Mouse (Mus musculus): ENCODE measurements around the gene Gdf9. TPM values are rescaled to one million over a fixed set of nuclear protein-coding genes. Genes with fewer than 3 reads are reported as not detected.
A peak's percentile ranks its signal among the peaks of the same experiment; 100 is the strongest.
"Not testable (repeated sequence)": the region's sequence is repeated elsewhere in the genome, so short reads cannot be mapped to it uniquely, and the experiment has no call there.

Gene Gdf9
- polyA plus RNA-seq, 1 experiment from 2014 or later, result 1.8 TPM

DNA sequence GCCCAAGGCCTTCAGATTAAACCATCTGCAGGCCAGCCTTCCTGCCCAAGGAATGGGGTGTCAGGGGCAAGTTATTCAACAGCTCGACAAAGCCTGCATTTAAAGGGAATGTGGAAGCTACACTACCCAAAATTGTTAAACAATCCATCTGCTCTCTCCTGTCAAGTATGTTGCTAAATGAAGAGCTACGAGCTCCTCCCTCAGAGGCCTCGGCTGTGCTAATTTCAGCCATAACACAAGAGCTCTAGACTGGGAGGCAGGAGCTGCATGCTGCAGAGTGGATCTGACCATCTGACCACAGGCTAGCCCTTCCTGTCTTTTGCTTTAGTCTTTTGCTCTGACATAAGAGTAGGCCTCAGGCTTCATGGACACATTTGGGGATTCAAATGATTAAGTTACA is 5.6 kb upstream of the Gdf9 start:
- Histone ChIP-seq H3K36me3 (ENCODE audit: control insufficient read depth, insufficient read depth, low read length) (peaks cover 8% of the 10 kb centered on the region; the same call in 1 of the 2 replicates), H3K4me2 (ENCODE audit: low read length) (no peak overlapping the region), H3K9me3 (replicated peaks; ENCODE audit: control insufficient read depth, low read length, poor library complexity, severe bottlenecking) (no peaks in the 10 kb centered on the region), H3K4me3 (ENCODE audit: low read depth, low read length) (no peak overlapping the region), H3K9ac (ENCODE audit: low read depth, low read length) (no peak overlapping the region), H3K27ac (ENCODE audit: low read length) (no peak overlapping the region), H3K4me1 (ENCODE audit: control insufficient read depth, insufficient read depth, low read length) (peaks cover 5% of the 10 kb centered on the region; the same call in 1 of the 2 replicates), H3K27me3 (ENCODE audit: control insufficient read depth, insufficient read depth, low read depth, low read length) (no peaks in the 10 kb centered on the region)
- WGBS, result 86% methylated on average over 3 of the region's 3 CpGs
- no peak for ATAC-seq

DNA sequence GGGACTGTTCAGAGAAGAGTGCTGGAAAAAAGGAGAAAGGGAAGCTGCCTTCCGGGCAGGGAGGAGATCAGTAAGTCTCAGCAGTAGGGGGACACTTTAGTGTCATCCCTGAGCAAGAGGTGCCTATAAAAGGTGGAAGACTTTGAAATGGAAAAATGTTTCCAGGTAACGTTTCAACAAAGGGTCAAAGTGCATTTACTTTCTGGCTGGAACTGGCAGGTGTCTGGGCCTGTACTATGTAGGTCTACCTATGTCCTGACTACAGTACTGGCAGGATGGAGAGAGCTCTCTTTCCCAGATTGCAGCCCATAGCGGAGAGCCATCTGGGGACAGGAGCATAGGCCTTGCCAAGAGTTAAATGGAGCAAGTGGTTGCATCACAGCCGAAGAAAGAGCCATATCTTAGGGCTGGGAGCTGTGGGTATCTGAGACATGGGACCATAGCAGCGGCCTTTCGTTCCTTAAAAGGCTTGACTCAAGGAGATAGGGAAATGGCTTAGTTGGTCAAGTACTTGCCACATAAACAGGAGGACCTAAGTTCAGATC is 5.0 kb upstream of the Gdf9 start:
- no peak overlapping the region for H3K4me3 ChIP-seq (ENCODE audit: low read depth, low read length)
- 90% methylated on average over 6 of the region's 6 CpGs for WGBS
- H3K4me1 ChIP-seq (ENCODE audit: control insufficient read depth, insufficient read depth, low read length), result peaks cover 5% of the 10 kb centered on the region; the same call in 1 of the 2 replicates
- ATAC-seq, result no peak
- H3K9me3 ChIP-seq (replicated peaks; ENCODE audit: control insufficient read depth, low read length, poor library complexity, severe bottlenecking), result no peaks in the 10 kb centered on the region
- H3K36me3 ChIP-seq (ENCODE audit: control insufficient read depth, insufficient read depth, low read length), result peaks cover 8% of the 10 kb centered on the region; the same call in 1 of the 2 replicates
- H3K27ac ChIP-seq (ENCODE audit: low read length), result no peak overlapping the region
- H3K9ac ChIP-seq (ENCODE audit: low read depth, low read length), result no peak overlapping the region
- no peak overlapping the region for H3K4me2 ChIP-seq (ENCODE audit: low read length)
- no peaks in the 10 kb centered on the region for H3K27me3 ChIP-seq (ENCODE audit: control insufficient read depth, insufficient read depth, low read depth, low read length)

GRCm38 (mm10) chr11:53426914-53427313 is 3.9 kb upstream of the Gdf9 start:
- H3K36me3 ChIP-seq (ENCODE audit: control insufficient read depth, insufficient read depth, low read length); H3K9ac ChIP-seq (ENCODE audit: low read depth, low read length); ATAC-seq; H3K9me3 ChIP-seq (replicated peaks; ENCODE audit: control insufficient read depth, low read length, poor library complexity, severe bottlenecking); H3K27me3 ChIP-seq (ENCODE audit: control insufficient read depth, insufficient read depth, low read depth, low read length); H3K4me3 ChIP-seq (ENCODE audit: low read depth, low read length); H3K27ac ChIP-seq (ENCODE audit: low read length); H3K4me2 ChIP-seq (ENCODE audit: low read length): not testable (repeated sequence)
- H3K4me1 ChIP-seq (ENCODE audit: control insufficient read depth, insufficient read depth, low read length), result peaks cover 11% of the 10 kb centered on the region
- 93% methylated on average over 3 of the region's 3 CpGs for WGBS

DNA sequence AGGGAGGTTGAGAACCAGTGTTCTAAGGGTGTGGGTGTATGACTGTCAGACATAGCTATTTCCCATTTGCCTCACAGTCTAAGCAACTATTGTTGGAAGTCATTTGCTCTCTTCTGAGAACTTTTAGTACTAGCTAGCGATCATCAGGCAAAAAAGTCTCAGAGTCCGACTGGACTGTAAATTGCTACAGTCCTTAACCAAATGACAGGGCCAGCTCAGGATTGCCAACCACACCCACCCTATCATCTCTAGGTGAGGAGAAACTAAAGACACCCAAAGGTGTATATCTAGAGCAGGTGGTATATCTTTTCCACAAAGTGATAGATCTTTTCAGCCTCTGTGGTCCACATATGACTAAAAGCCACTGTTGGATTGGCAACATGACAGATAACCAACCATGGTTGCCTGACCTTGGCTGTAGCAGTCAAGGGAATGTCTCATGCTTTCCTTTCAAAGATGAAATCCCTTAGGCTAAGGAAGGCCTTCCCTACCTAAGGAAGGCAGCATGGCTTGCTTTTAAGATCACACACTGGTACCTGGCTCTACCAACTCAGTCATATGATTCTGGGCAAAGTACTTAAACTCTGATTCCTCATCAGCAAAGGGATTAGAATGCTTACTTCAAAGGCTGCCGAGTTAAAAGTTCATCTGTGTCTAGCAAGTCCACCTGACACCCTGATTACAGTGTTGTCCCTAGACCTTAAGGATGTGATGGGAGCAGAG is 2.7 kb upstream of the Gdf9 start:
- no peak overlapping the region for H3K9ac ChIP-seq (ENCODE audit: low read depth, low read length)
- H3K4me1 ChIP-seq (ENCODE audit: control insufficient read depth, insufficient read depth, low read length), result peaks cover 11% of the 10 kb centered on the region
- no peak overlapping the region for H3K4me3 ChIP-seq (ENCODE audit: low read depth, low read length)
- no peak for ATAC-seq
- H3K27me3 ChIP-seq (ENCODE audit: control insufficient read depth, insufficient read depth, low read depth, low read length), result no peaks in the 10 kb centered on the region
- H3K36me3 ChIP-seq (ENCODE audit: control insufficient read depth, insufficient read depth, low read length), result peaks cover 5% of the 10 kb centered on the region; the same call in 1 of the 2 replicates
- WGBS, result 94% methylated on average over 3 of the region's 3 CpGs
- no peak overlapping the region for H3K4me2 ChIP-seq (ENCODE audit: low read length)
- H3K9me3 ChIP-seq (replicated peaks; ENCODE audit: control insufficient read depth, low read length, poor library complexity, severe bottlenecking), result no peaks in the 10 kb centered on the region
- no peak overlapping the region for H3K27ac ChIP-seq (ENCODE audit: low read length)

DNA sequence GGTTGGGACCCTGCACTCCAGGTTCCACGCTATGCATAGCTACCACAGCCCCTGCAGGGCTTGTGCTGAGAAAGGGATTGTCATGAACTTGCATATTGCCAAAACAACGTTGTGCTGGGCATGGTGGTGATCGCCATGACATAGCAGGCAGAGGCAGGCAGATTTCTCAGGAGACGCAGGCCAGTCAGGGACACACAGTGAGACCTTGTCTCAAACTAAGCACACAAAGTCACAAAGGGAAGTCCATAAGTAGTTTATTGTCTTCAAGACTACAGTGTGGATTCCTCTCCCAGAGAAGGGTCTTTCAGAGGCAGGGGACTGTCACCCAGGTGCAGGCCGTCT is 2.1 kb upstream of the Gdf9 start:
- H3K4me2 ChIP-seq (ENCODE audit: low read length), result no peak overlapping the region
- ATAC-seq, result no peak
- H3K4me1 ChIP-seq (ENCODE audit: control insufficient read depth, insufficient read depth, low read length), result peaks cover 11% of the 10 kb centered on the region
- peaks cover 5% of the 10 kb centered on the region; the same call in 1 of the 2 replicates for H3K36me3 ChIP-seq (ENCODE audit: control insufficient read depth, insufficient read depth, low read length)
- WGBS, result 97% methylated on average over 5 of the region's 5 CpGs
- H3K4me3 ChIP-seq (ENCODE audit: low read depth, low read length), result no peak overlapping the region
- H3K27ac ChIP-seq (ENCODE audit: low read length), result no peak overlapping the region
- H3K9ac ChIP-seq (ENCODE audit: low read depth, low read length), result no peak overlapping the region
- no peaks in the 10 kb centered on the region for H3K27me3 ChIP-seq (ENCODE audit: control insufficient read depth, insufficient read depth, low read depth, low read length)
- no peaks in the 10 kb centered on the region for H3K9me3 ChIP-seq (replicated peaks; ENCODE audit: control insufficient read depth, low read length, poor library complexity, severe bottlenecking)

DNA sequence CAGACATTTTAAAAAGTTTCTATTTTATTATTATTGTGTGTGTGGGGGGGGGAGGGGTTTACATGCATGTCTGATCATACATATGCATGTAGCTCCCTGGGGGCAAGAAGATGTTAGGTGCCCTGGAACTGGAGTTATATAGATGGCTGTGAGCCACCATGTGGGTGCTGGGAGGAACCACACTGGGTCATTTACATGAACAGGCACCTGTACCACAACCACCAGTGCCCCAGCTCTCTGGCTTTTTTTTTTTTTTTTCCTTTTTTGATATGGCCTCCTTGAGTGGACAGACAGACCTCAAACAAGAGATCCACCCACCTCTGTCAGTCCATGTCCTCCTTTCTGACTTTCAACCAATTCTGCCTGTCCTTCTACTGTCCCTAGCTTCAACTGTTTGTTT is 1.6 kb upstream of the Gdf9 start:
- no peak overlapping the region for H3K9ac ChIP-seq (ENCODE audit: low read depth, low read length)
- H3K9me3 ChIP-seq (replicated peaks; ENCODE audit: control insufficient read depth, low read length, poor library complexity, severe bottlenecking), result no peaks in the 10 kb centered on the region
- H3K4me3 ChIP-seq (ENCODE audit: low read depth, low read length), result no peak overlapping the region
- ATAC-seq, result no peak
- H3K4me2 ChIP-seq (ENCODE audit: low read length), result no peak overlapping the region; the same call in 1 of the 2 replicates
- H3K36me3 ChIP-seq (ENCODE audit: control insufficient read depth, insufficient read depth, low read length), result peaks cover 5% of the 10 kb centered on the region; the same call in 1 of the 2 replicates
- H3K27me3 ChIP-seq (ENCODE audit: control insufficient read depth, insufficient read depth, low read depth, low read length), result no peaks in the 10 kb centered on the region
- H3K4me1 ChIP-seq (ENCODE audit: control insufficient read depth, insufficient read depth, low read length), result peaks cover 11% of the 10 kb centered on the region
- no peak overlapping the region for H3K27ac ChIP-seq (ENCODE audit: low read length)

DNA sequence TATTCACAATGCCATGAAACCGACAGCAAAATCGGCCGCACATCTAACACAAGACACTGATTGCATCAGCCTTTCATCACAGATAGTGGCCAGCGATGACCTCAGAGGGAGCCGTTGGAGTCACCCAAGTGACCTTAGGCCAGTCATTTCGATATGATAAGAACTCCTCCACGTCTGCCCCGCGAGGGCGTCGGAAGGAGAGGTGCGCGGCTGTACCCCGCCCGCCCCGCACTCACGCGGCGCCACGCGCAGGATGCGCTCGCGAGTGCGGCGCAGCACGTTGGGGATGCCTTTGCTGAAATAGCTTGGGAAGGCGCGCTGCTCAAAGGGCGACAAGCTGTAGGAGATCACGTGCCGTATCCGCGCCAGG is 538 bp upstream of the Gdf9 start:
- H3K9me3 ChIP-seq (replicated peaks; ENCODE audit: control insufficient read depth, low read length, poor library complexity, severe bottlenecking), result no peaks in the 10 kb centered on the region
- under 1% methylated on average over 34 of the region's 34 CpGs for WGBS
- H3K4me2 ChIP-seq (ENCODE audit: low read length), result peak overlapping the region; percentile 64
- peak overlapping the region; percentile 81 for H3K9ac ChIP-seq (ENCODE audit: low read depth, low read length)
- H3K36me3 ChIP-seq (ENCODE audit: control insufficient read depth, insufficient read depth, low read length), result peaks cover 5% of the 10 kb centered on the region; the same call in 1 of the 2 replicates
- ATAC-seq, result peak; percentile 69
- peak overlapping the region; percentile 67 for H3K4me3 ChIP-seq (ENCODE audit: low read depth, low read length)
- peaks cover 11% of the 10 kb centered on the region for H3K4me1 ChIP-seq (ENCODE audit: control insufficient read depth, insufficient read depth, low read length)
- H3K27ac ChIP-seq (ENCODE audit: low read length), result peak overlapping the region; percentile 79
- H3K27me3 ChIP-seq (ENCODE audit: control insufficient read depth, insufficient read depth, low read depth, low read length), result no peaks in the 10 kb centered on the region

DNA sequence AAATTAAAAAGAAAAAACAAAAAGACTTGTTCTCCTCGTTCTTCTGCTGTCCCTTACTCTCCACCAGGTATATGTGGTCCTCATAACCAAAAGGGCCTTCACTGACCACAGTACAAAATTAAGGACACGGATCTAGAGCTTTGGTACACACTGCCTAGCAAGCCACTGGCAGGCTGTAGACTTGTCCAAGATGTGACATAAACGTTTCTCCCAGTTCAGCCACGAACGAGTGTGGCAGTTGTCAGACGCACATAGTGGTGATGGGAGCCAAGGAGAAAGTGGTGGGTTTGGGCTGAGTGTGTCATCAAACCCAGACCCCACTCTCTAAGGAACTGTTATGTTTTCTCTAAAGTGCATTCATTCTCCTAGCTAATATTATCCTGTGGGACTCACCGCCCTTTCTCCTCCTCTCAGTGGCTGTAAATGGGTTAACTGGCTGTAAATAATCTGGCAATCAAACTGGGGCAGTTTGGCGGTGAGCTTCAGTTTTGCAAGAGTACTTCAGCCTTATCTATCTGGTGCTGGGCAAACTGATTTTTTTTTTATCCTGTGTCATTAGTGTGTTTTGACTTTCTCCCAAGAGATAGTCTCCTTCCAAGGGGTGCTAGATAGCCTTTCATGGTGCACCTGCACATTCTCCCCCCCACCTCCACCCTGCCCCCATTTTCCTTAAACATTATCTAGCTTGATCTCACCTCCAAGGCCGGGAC is 679 bp downstream of the Gdf9 start:
- 21% methylated on average over 9 of the region's 9 CpGs for WGBS
- H3K27me3 ChIP-seq (ENCODE audit: control insufficient read depth, insufficient read depth, low read depth, low read length), result no peaks in the 10 kb centered on the region
- peak overlapping the region; percentile 79 for H3K27ac ChIP-seq (ENCODE audit: low read length)
- peak overlapping the region; percentile 69 for H3K4me2 ChIP-seq (ENCODE audit: low read length)
- peaks cover 5% of the 10 kb centered on the region; the same call in 1 of the 2 replicates for H3K36me3 ChIP-seq (ENCODE audit: control insufficient read depth, insufficient read depth, low read length)
- ATAC-seq, result no peak; the same call in 1 of the 2 replicates
- peak overlapping the region; percentile 52 for H3K9ac ChIP-seq (ENCODE audit: low read depth, low read length)
- peak overlapping the region; percentile 67 for H3K4me3 ChIP-seq (ENCODE audit: low read depth, low read length)
- peaks cover 11% of the 10 kb centered on the region for H3K4me1 ChIP-seq (ENCODE audit: control insufficient read depth, insufficient read depth, low read length)
- no peaks in the 10 kb centered on the region for H3K9me3 ChIP-seq (replicated peaks; ENCODE audit: control insufficient read depth, low read length, poor library complexity, severe bottlenecking)

GRCm38 (mm10) chr11:53433057-53433456 is 2.2 kb downstream of the Gdf9 start:
- peaks cover 11% of the 10 kb centered on the region for H3K4me1 ChIP-seq (ENCODE audit: control insufficient read depth, insufficient read depth, low read length)
- no peaks in the 10 kb centered on the region for H3K9me3 ChIP-seq (replicated peaks; ENCODE audit: control insufficient read depth, low read length, poor library complexity, severe bottlenecking)
- no peaks in the 10 kb centered on the region for H3K27me3 ChIP-seq (ENCODE audit: control insufficient read depth, insufficient read depth, low read depth, low read length)
- no peak overlapping the region for H3K27ac ChIP-seq (ENCODE audit: low read length)
- ATAC-seq, result no peak
- H3K4me3 ChIP-seq (ENCODE audit: low read depth, low read length), result no peak overlapping the region
- H3K4me2 ChIP-seq (ENCODE audit: low read length), result no peak overlapping the region
- peaks cover 5% of the 10 kb centered on the region; the same call in 1 of the 2 replicates for H3K36me3 ChIP-seq (ENCODE audit: control insufficient read depth, insufficient read depth, low read length)
- 73% methylated on average over 6 of the region's 6 CpGs for WGBS
- no peak overlapping the region for H3K9ac ChIP-seq (ENCODE audit: low read depth, low read length)
